Mouse (Mus musculus) gastrocnemius, adult 2 months (tissue): ENCODE data around the gene Lrrk1. TPM values are rescaled to one million over a fixed set of nuclear protein-coding genes. Genes with fewer than 3 reads are reported as not detected.

Experiments
- DNase-seq: peaks from one replicate; pipeline ENCODE4 v3.0.0; 2022
- H3K27ac ChIP-seq: fragments of 200-600 bp; 2 replicates; pipeline ENCODE4 v1.8.1; 2022; ENCODE audit warnings: mild to moderate bottlenecking
- H3K4me3 ChIP-seq: fragments of 200-600 bp; 2 replicates; pipeline ENCODE4 v1.8.1; 2022; ENCODE audit warnings: mild to moderate bottlenecking, moderate library complexity
- CTCF ChIP-seq: fragments of 200-600 bp; IDR thresholded peaks from 2 replicates; pipeline ENCODE4 v1.8.1; 2022; ENCODE audit warnings: antibody characterized with exemption, mild to moderate bottlenecking, moderate library complexity
- intact Hi-C: fragments of 180-260 bp; cut with DNase I; formaldehyde crosslinking; loops from one replicate; pipeline ENCODE4 v1.15.1; 2025
- total RNA-seq, 2 experiments: library from RNA; stranded (reverse); gene quantifications; 2 replicates each; pipeline ENCODE4 v1.2.3; 2021

Gene Lrrk1
- total RNA-seq, 2 experiments from 2014 or later, result 3.0 to 6.4 TPM

DNA sequence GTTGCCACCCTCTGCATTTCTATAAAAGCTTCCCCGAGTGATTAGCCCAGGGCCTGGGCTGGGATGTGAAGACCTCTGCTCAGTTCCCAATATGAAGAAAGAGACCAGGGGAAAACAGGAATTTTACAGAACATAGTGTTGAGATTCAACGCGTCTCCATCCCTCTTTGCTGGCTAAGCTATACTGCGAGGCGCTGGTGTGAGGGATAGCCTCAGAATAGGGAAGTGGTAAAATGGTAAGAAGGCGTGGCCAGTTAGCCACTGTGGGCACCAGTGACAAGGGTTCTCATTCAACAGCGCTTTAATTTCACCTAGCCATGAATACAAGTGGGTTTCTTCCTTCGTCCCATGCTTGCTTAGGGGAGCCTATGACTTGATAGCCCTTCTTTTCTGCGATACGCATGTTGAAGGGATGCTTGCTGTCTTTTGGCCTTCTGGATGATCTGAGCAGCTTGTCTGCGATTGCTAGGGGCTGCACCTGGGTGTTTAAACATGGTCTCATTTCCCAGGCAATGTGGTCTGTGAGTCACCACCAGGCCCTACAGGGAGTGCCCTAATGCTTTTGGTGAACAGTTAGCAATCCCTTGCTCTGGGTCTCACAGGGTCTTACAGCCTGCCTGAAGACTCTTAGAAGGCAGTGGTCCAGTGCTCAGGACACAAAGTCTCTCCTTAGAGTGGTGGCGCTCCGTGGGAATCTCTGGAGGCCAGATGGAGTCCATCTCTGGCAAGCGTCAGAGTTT, 84.1 kb downstream of the Lrrk1 start:
- H3K4me3 ChIP-seq, result no peak overlapping the region
- no peak overlapping the region for H3K27ac ChIP-seq
- DNase-seq, result no peak
- intact Hi-C loops, result loop anchor here (5.0 kb wide), 1 partner anchor 42 kb away; no protein-coding TSS in a partner anchor
- TF ChIP-seq CTCF, result no peak

DNA sequence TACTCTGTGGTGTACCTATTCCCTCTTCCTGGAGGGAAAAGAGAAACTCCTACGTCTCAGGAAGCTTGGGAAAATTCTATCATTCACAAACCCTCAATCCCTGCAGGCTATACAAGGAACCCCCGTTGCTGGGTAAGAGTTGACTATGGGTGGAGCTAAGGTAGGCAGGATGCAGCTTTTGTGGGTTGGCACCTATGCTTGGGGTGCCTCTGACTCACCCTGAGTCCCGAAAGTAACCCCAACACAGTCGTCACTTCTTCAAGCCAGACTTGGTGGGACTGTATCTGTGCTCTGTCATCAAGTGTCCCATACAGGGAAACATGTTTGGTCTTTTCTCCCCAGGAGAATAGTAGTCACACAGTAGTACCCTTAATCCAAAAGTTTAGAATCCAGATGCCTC, 86.7 kb downstream of the Lrrk1 start:
- no peak for DNase-seq
- Histone ChIP-seq H3K4me3 (no peak overlapping the region), H3K27ac (no peak overlapping the region)
- TF ChIP-seq CTCF, result no peak
- intact Hi-C loops, result loop anchor here (5.0 kb wide), 1 partner anchor 39 kb away; no protein-coding TSS in a partner anchor

DNA sequence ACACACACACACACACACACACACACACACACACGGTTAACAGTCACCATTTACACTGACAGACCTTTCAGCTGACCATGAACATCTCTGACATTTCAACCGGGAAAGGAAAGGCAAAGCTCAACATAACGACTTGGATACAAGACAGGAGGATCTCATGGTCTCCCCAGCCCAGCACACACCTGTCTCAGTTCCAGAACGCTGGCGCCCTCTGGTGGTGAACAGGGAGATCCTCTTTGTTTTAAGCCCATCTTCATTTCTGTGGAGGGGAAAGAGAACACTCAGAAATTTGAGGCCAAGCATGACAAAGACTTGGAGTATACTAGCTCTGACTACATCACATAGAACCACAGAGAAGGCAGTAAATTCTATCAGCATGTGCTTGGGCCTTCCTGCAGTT, 87.5 kb downstream of the Lrrk1 start:
- Histone ChIP-seq H3K4me3 (no peak overlapping the region), H3K27ac (no peak overlapping the region)
- intact Hi-C loops, result loop anchor here (1.0 to 5.0 kb wide), 2 partner anchors 38 to 198 kb away; no protein-coding TSS in a partner anchor
- peak; percentile 85 for DNase-seq
- peak; percentile 88 for TF ChIP-seq CTCF

DNA sequence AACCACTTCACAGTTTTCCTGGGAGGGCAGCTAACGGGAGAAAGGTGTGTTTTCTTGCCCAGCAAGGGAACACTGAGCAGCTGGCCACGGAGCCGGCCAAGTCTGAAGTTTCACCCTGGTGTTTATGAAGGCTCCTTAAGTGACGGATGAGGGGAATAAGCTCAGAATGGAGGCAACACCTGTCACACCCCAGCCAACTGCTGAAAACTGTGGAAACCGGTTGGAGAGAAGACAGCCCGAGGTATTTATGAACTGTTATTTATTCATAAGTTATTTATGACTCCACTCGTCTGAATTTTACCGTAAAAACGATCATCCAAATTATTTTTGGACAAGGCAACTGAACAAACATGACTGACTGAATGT, 90.5 kb downstream of the Lrrk1 start:
- H3K27ac ChIP-seq, result no peak overlapping the region
- no peak for DNase-seq
- H3K4me3 ChIP-seq, result no peak overlapping the region
- intact Hi-C loops, result loop anchor here (10.0 kb wide), 1 partner anchor 423 kb away; no protein-coding TSS in a partner anchor
- no peak for TF ChIP-seq CTCF

DNA sequence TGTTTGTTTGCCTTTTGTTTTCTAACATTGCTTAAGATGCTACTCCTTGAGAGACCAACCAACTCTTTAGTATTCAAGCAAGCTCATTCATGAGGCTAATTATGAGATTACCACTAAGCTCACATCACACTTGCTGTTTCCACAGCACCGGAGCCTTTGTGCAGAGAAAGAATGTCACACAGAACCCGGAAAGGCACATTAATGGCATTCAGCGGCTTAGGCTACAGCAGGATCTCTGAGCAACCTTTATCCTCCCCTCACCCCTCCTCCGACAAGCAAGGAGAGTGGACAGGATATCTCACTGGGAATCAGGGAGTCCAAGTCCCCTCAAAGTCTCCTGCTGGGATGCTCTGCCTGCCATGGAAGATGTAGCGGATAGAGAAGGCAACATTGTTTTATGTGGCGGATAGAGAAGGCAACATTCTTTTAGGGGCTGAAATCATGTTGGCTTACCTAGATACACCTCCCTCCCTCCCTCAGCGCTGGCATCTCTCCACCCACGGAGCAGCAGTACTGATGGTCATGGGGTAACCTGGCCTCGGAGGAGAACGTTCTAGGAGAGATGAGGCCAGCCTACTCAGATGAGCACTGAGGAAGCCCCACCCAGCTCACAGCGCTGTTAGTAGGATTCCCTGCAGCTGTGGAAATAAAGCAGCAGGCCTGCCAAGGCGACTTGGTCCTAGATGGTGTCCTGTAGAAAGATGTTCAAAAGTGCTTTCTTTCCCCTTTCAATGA, 91.1 kb downstream of the Lrrk1 start:
- intact Hi-C loops, result loop anchor here (10.0 kb wide), 1 partner anchor 422 kb away; no protein-coding TSS in a partner anchor
- no peak for DNase-seq
- H3K27ac ChIP-seq, result no peak overlapping the region
- H3K4me3 ChIP-seq, result no peak overlapping the region
- TF ChIP-seq CTCF, result no peak

DNA sequence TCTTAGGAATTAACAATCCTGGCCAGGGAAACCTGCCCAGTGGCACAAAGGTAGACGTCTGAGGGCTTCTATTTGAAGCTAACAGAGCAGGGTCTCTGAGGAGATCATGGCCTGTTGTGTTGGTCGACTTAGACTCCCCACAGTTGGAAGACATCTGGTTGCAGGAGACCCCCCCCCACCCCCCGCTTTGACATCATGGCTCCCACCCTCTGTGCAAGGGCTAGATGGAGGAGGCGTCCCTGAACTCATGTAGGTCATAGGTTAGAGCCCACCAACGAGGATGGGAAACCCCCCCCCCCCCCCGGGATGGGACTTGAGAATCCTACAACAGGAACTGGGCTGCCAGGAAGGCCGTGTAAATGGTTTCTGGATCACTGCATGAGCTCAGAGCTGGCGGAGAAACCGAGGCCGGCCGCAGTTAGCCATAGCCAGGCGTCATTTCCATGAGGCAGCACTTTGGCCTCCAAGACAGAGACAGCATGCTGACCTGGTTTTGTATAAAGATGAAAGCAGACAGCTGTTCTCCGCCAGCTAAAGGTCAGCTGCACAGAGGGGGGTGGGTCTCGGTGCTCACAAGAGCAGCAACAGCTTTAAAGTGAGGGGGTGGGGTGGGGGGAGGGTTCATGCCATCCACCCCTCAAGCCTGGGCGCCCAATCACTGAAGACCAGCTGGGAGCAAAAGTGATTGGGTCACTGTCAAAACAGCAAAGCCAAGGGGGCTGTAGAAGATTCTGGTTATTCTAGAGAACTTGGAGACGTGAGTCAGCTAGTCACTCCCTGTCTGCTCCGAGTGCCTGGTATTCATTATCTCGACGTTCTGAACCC, 95.4 kb downstream of the Lrrk1 start:
- TF ChIP-seq CTCF, result no peak
- DNase-seq, result peak; percentile 43
- intact Hi-C loops, result loop anchor here (10.0 kb wide), 1 partner anchor 418 kb away; no protein-coding TSS in a partner anchor
- peak overlapping the region; percentile 31; the same call in 1 of the 2 replicates for H3K27ac ChIP-seq
- no peak overlapping the region for H3K4me3 ChIP-seq

DNA sequence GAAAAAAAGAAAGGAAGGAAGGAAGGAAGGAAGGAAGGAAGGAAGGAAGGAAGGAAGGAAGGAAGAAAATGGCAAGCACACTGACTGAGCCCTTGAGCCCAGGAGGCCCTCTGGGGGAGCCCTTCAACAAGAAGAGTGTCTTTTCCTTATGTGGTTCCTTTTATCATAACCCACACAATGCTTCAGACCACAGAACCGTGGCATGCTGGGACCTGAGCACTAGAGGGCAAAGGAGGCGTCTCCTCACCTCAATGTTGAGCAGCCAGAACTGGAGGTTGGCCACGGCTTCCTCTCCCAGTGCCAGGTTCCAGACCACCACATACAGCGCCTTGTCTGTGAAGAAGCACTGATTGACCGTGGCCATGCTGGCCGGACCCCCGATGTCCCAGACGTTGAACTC, 96.1 kb downstream of the Lrrk1 start:
- no peak overlapping the region for H3K27ac ChIP-seq
- intact Hi-C loops, result loop anchor here (10.0 kb wide), 1 partner anchor 417 kb away; no protein-coding TSS in a partner anchor
- no peak for DNase-seq
- no peak overlapping the region for H3K4me3 ChIP-seq
- TF ChIP-seq CTCF, result no peak

DNA sequence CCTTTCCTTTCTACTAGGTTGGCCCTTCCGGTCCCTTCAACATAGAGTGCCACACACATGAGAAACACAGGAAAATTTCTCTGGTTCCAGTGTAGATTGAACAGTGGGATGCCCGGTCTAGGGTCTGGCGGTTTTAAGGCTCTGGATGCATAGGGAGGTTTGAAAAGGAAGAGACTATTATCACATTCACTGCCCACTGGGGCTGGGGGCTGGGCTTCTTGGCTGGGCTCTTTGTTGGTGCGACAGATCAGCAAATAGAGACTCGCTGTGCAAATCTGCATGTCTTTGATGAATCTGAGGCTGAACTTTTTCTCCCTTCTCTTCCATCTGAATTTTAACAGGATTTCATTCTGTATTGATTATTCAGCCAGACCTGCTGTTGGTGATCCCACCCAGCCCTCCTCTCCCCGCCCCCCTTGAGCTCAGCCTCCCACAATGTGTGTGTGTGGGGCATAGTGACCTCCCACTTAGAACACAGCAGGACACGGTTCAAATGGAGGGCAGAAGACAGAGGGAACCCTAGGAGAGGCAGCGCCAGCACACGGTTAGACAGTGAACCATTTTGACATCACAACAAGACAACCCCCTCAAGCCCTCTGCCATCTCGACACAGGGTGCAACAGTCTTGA, 105.1 kb downstream of the Lrrk1 start:
- no peak overlapping the region for H3K27ac ChIP-seq
- no peak for DNase-seq
- no peak for TF ChIP-seq CTCF
- intact Hi-C loops, result no loop called here
- H3K4me3 ChIP-seq, result no peak overlapping the region

DNA sequence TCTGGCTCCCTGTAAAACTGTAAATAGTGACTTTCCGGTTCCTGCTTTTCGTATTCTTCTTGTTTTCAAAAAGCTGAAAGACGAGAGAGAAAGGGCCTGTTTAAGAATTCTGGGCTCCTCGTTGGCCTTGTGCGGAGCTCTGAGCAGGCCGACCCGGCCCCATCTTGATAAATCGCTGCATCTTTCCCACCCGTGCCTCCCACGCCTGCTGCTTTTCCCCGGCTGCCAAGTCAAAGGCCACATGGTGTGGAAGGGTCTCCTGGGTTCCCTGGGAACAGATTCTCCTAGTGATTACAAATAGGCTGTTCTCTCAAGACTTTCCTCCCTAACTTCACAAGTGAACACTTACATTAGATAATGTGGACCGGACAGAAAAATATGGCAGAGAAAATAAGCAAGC, 105.9 kb downstream of the Lrrk1 start:
- H3K27ac ChIP-seq, result no peak overlapping the region
- TF ChIP-seq CTCF, result no peak
- intact Hi-C loops, result no loop called here
- DNase-seq, result no peak
- H3K4me3 ChIP-seq, result no peak overlapping the region

DNA sequence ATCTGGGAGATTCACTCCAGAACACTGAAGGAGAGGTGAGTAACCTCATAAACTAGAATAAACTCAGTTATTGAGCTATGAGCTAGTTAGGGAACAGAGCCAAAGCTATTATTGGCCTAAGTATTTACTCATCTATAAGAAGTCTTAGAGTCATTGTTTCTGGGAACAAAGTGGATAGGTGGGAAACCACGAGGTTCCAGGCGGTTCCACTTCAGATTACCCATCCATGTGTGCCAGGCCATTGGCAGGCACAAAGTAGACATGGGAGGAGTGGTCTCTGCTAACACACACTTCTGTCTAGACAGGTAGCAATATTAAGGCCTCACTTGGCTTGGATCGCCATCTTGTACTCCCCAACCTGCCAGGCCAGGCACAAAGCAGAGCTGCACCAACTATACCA, 110.1 kb downstream of the Lrrk1 start:
- Histone ChIP-seq H3K27ac (no peak overlapping the region), H3K4me3 (no peak overlapping the region)
- DNase-seq, result no peak
- no peak for TF ChIP-seq CTCF
- intact Hi-C loops, result no loop called here

DNA sequence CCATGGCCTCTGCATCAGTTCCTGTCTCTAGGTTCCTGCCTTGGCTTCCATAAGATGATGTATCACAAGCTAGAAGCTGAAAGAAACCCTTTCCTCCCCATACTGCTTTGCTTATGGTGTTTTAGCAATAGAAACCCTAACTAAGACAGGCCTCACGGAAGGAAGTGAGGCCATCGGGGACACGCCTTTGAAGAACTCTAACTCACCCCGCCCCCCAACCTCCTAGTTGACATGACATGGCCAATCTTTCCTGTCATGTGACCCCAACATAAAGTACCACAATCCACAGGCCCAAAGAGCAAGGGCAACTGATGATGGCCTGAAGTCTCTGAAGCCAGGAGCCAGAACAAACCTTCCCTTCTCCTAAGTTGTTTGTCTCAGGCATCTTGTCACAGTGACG, 114.7 kb downstream of the Lrrk1 start:
- no peak for TF ChIP-seq CTCF
- DNase-seq, result no peak
- Histone ChIP-seq H3K27ac (no peak overlapping the region), H3K4me3 (no peak overlapping the region)
- intact Hi-C loops, result no loop called here

DNA sequence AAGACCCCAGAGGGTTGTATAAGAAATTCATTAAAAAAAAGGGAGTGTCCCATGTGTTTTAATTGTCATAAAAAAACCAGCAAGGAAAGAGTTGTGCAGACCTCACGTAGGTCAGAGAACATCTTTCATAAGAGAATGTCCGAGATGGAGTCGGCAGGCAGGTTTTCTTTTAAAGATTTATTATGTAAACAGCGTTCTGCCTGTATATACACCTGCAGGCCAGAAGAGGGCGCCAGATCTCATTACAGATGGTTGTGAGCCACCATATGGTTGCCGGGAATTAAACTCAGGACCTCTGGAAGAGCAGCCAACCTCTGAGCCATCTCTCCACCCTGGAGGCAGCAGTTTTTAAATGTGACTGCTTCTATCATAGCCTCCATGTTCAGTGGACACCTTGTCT, 116.9 kb downstream of the Lrrk1 start:
- peak; percentile 58 for TF ChIP-seq CTCF
- Histone ChIP-seq H3K4me3 (no peak overlapping the region), H3K27ac (no peak overlapping the region)
- no peak for DNase-seq
- intact Hi-C loops, result no loop called here
